Mouse (Mus musculus) cortical plate, adult 2 months (tissue): ENCODE results near the gene Nr2e3.

Experiments
- CTCF ChIP-seq: fragments of 200-500 bp; IDR thresholded peaks from 2 replicates; pipeline ENCODE4 v1.5.1; 2011; ENCODE audit warnings: mild to moderate bottlenecking, control low read depth, low read length; ENCODE audit not compliant: insufficient read depth; ENCODE audit errors: extremely low read depth
- POLR2A ChIP-seq: fragments of 200-500 bp; IDR thresholded peaks from 2 replicates; pipeline ENCODE4 v1.6.1; 2011; ENCODE audit warnings: mild to moderate bottlenecking, low read length, control low read depth; ENCODE audit not compliant: insufficient read depth; ENCODE audit errors: extremely low read depth

- peak; percentile 63; the same call in 1 of the 2 replicates for TF ChIP-seq CTCF
- no peak for TF ChIP-seq POLR2A
Measured at GRCm38 (mm10) chr9:59989864-59990263, 29.4 kb upstream of the Nr2e3 start.
